Mouse (Mus musculus) kidney, adult 2 months (tissue): ENCODE data around the gene Mgam.

Source experiments
- CTCF ChIP-seq: fragments of 200-500 bp; conservative IDR thresholded peaks from 2 replicates; pipeline ENCODE4 v1.5.1; 2011; ENCODE audit warnings: low read depth, mild to moderate bottlenecking, control low read depth, low read length, moderate library complexity, mixed read lengths; ENCODE audit not compliant: insufficient read depth, insufficient read length
- POLR2A ChIP-seq: fragments of 200-500 bp; IDR thresholded peaks from one replicate; pipeline ENCODE4 v1.6.1; 2011; ENCODE audit warnings: low read depth, low read length, control low read depth

DNA sequence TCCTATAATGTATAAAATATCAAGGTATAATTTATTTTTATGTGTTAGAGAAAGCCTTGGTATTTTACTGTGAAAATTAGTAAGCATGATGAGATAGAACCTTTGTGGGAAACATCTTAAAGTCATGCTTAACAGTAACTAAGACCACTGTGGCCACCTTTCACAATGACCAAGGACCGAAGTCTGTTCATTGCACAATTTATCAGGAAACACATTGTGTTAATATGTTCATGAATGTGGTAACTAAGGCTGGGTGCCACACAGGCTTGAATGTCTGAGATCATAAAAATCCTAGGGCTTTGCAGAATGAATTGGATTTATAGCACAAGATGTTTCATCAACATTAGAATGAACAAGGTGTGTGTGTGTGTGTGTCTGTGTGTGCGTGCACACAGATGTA is 40.3 kb upstream of the Mgam start:
- TF ChIP-seq POLR2A (no peak), CTCF (no peak)
